ENCODE assay signal across 8 mouse cellular contexts in genomic region chr4:140703636-140704035, GRCm38 (mm10). TPM values are rescaled to one million over a fixed set of nuclear protein-coding genes. Genes with fewer than 3 reads are reported as not detected.
DNase-seq lines count a peak whose midpoint lies in the region; ATAC-seq and TF ChIP-seq lines count a peak whose summit lies in the region.

No protein-coding gene starts in this region.

- H3K27ac ChIP-seq in layer of hippocampus, adult 2 months, result no peak overlapping the region; the same call in 1 of the 2 replicates
- peak overlapping the region; percentile 100 for H3K27ac ChIP-seq in embryonic facial prominence, embryonic 10.5 days (replicated peaks)
- peak overlapping the region; percentile 98; the same call in 1 of the 2 replicates for H3K27ac ChIP-seq in intestine, embryonic 14.5 days (ENCODE audit: low read depth)
- H3K27ac ChIP-seq in neural tube, embryonic 12.5 days, result peak overlapping the region; percentile 98; the same call in 1 of the 2 replicates

- peaks cover 51% of the 10 kb centered on the region for H3K36me3 ChIP-seq in embryonic facial prominence, embryonic 10.5 days (replicated peaks)
- H3K36me3 ChIP-seq in intestine, embryonic 14.5 days (ENCODE audit: control insufficient read depth, insufficient read depth, low read length), result peaks cover 28% of the 10 kb centered on the region
- H3K36me3 ChIP-seq in neural tube, embryonic 12.5 days, result peaks cover 47% of the 10 kb centered on the region

- peaks cover 68% of the 10 kb centered on the region for H3K4me1 ChIP-seq in embryonic facial prominence, embryonic 10.5 days
- H3K4me1 ChIP-seq in intestine, embryonic 14.5 days (replicated peaks; ENCODE audit: control insufficient read depth, insufficient read depth, low read length), result peaks cover 40% of the 10 kb centered on the region
- peaks cover 56% of the 10 kb centered on the region for H3K4me1 ChIP-seq in neural tube, embryonic 12.5 days

- WGBS in embryonic facial prominence, embryonic 10.5 days, result 6% methylated on average over 8 of the region's 8 CpGs
- WGBS in intestine, embryonic 14.5 days, result 10% methylated on average over 8 of the region's 8 CpGs
- 7% methylated on average over 8 of the region's 8 CpGs for WGBS in neural tube, embryonic 12.5 days

- no peak for TF ChIP-seq CTCF in layer of hippocampus, adult 2 months (conservative IDR thresholded peaks at IDR 0.05)

- H3K27me3 ChIP-seq in embryonic facial prominence, embryonic 10.5 days (replicated peaks; ENCODE audit: low read depth, poor library complexity, severe bottlenecking), result peaks cover 22% of the 10 kb centered on the region
- peaks cover 15% of the 10 kb centered on the region for H3K27me3 ChIP-seq in intestine, embryonic 14.5 days (replicated peaks; ENCODE audit: control insufficient read depth, insufficient read depth, low read length)
- H3K27me3 ChIP-seq in neural tube, embryonic 12.5 days (replicated peaks), result peaks cover 15% of the 10 kb centered on the region

- H3K4me2 ChIP-seq in intestine, embryonic 14.5 days (ENCODE audit: low read length), result peak overlapping the region; percentile 84
- peak overlapping the region; percentile 84 for H3K4me2 ChIP-seq in neural tube, embryonic 12.5 days (replicated peaks)

- no peaks in the 10 kb centered on the region for H3K9me3 ChIP-seq in embryonic facial prominence, embryonic 10.5 days
- H3K9me3 ChIP-seq in intestine, embryonic 14.5 days (ENCODE audit: control insufficient read depth, low read length), result no peaks in the 10 kb centered on the region
- H3K9me3 ChIP-seq in neural tube, embryonic 12.5 days, result no peaks in the 10 kb centered on the region

- no peak for ATAC-seq in intestine, embryonic 14.5 days (replicated peaks; ENCODE audit: low FRiP score, low TSS enrichment, low read depth)
- ATAC-seq in neural tube, embryonic 12.5 days (ENCODE audit: low FRiP score, low read depth), result no peak
- no peak for ATAC-seq in activated CD4-positive, CD25-positive, alpha-beta regulatory T cell, adult 4 months

- H3K9ac ChIP-seq in intestine, embryonic 14.5 days (ENCODE audit: low read length), result peak overlapping the region; percentile 96
- H3K9ac ChIP-seq in neural tube, embryonic 12.5 days, result peak overlapping the region; percentile 97

- H3K4me3 ChIP-seq in layer of hippocampus, adult 2 months, result peak overlapping the region; percentile 53
- H3K4me3 ChIP-seq in embryonic facial prominence, embryonic 10.5 days, result peak overlapping the region; percentile 95
- peak overlapping the region; percentile 84 for H3K4me3 ChIP-seq in intestine, embryonic 14.5 days (ENCODE audit: low read depth, low read length)
- H3K4me3 ChIP-seq in neural tube, embryonic 12.5 days, result peak overlapping the region; percentile 94

- no peak for DNase-seq in layer of hippocampus, adult 2 months (ENCODE audit: low spot score in 2 of 2)
- no peak for DNase-seq in layer of hippocampus, postnatal 14 days (ENCODE audit: low spot score in 2 of 2)
- peak; percentile 59 for DNase-seq in embryonic facial prominence, embryonic 10.5 days (ENCODE audit: low spot score)
- no peak for DNase-seq in intestine, embryonic 14.5 days (ENCODE audit: low spot score)
- no peak for DNase-seq in adrenal gland, postnatal 14 days
- no peak for DNase-seq in spleen, postnatal 10 days (ENCODE audit: low spot score in 2 of 2)

RNA-seq across cellular contexts. Expression of gene Rcc2, which starts 3.3 kb away (rescaled TPM):
- 10 to 100 TPM; 93.0 to 93.5 TPM for total RNA-seq in layer of hippocampus, adult 2 months (2021)
- 10 to 100 TPM; 74.9 to 75.4 TPM for total RNA-seq in layer of hippocampus, postnatal 14 days (2021)
- polyA plus RNA-seq in embryonic facial prominence, embryonic 10.5 days (2016; fragmentation: Nextera tagmentation; extraction: Ambion mirVana), result 54.4 and 59.8 TPM in 2 replicates
- 29.8 and 30.7 TPM in 2 replicates for polyA plus RNA-seq in intestine, embryonic 14.5 days (2014; fragmentation: Nextera tagmentation; extraction: Ambion mirVana)
- 99.9 and 106 TPM in 2 replicates for polyA plus RNA-seq in neural tube, embryonic 12.5 days (2016; fragmentation: Nextera tagmentation; extraction: Ambion mirVana)
- polyA plus RNA-seq in activated CD4-positive, CD25-positive, alpha-beta regulatory T cell, adult 4 months (2017; shearing (Covaris generic)), result 10 to 100 TPM; 17.6 to 22.8 TPM
- 71.3 and 74.2 TPM in 2 replicates for total RNA-seq in adrenal gland, postnatal 14 days (2021)

RNA-seq across cellular contexts. Expression of gene Arhgef10l, which starts 37.8 kb away (rescaled TPM):
- total RNA-seq in layer of hippocampus, adult 2 months (2021), result 10 to 100 TPM; 43.9 to 52.8 TPM
- total RNA-seq in layer of hippocampus, postnatal 14 days (2021), result 10 to 100 TPM; 48.8 to 50.8 TPM
- polyA plus RNA-seq in embryonic facial prominence, embryonic 10.5 days (2016; fragmentation: Nextera tagmentation; extraction: Ambion mirVana), result 17.9 and 18.2 TPM in 2 replicates
- polyA plus RNA-seq in intestine, embryonic 14.5 days (2014; fragmentation: Nextera tagmentation; extraction: Ambion mirVana), result 15.2 and 16.3 TPM in 2 replicates
- 35.8 and 38.8 TPM in 2 replicates for polyA plus RNA-seq in neural tube, embryonic 12.5 days (2016; fragmentation: Nextera tagmentation; extraction: Ambion mirVana)
- not detected for polyA plus RNA-seq in activated CD4-positive, CD25-positive, alpha-beta regulatory T cell, adult 4 months (2017; shearing (Covaris generic))
- 13.1 and 15.3 TPM in 2 replicates for total RNA-seq in adrenal gland, postnatal 14 days (2021)

RNA-seq across cellular contexts. Expression of gene Padi6, which starts 38.8 kb away (rescaled TPM):
- total RNA-seq in layer of hippocampus, adult 2 months (2021), result not detected
- under 1 TPM in 1 of 2 experiments, not detected in 1; 0.17 TPM for total RNA-seq in layer of hippocampus, postnatal 14 days (2021)
- not detected in 2 replicates for polyA plus RNA-seq in embryonic facial prominence, embryonic 10.5 days (2016; fragmentation: Nextera tagmentation; extraction: Ambion mirVana)
- 0.07 TPM in 1 of 2 replicates, not detected in the other for polyA plus RNA-seq in intestine, embryonic 14.5 days (2014; fragmentation: Nextera tagmentation; extraction: Ambion mirVana)
- not detected in 2 replicates for polyA plus RNA-seq in neural tube, embryonic 12.5 days (2016; fragmentation: Nextera tagmentation; extraction: Ambion mirVana)
- not detected for polyA plus RNA-seq in activated CD4-positive, CD25-positive, alpha-beta regulatory T cell, adult 4 months (2017; shearing (Covaris generic))
- total RNA-seq in adrenal gland, postnatal 14 days (2021), result not detected in 2 replicates

Comparison
In these comparisons a context has a peak if more than half of its experiments do, and no peak if none do; other contexts are left out.
1. RNA of gene Arhgef10l, which starts 37.8 kb away (polyA plus RNA-seq): 35.8 to 38.8 TPM in neural tube, embryonic 12.5 days, 17.9 to 18.2 TPM in embryonic facial prominence, embryonic 10.5 days and 15.2 to 16.3 TPM in intestine, embryonic 14.5 days; not detected in activated CD4-positive, CD25-positive, alpha-beta regulatory T cell, adult 4 months; every median in the first group is over 10 times any median in the second.
2. Peak in every context shown above with its lines, with median percentiles within 50 percentile points of each other: H3K4me3 ChIP-seq.